Mouse (Mus musculus): Measurements from ENCODE around the gene Iqch.

Gene Iqch

GRCm38 (mm10) chr9:63612565-63613515, 10.5 kb upstream of the Iqch start:
- DNase-seq (ENCODE audit: low spot score in 2 of 2) = no peak

GRCm38 (mm10) chr9:63611967-63612366, 9.7 kb upstream of the Iqch start:
- no peak for DNase-seq (ENCODE audit: low spot score in 2 of 2)

DNA sequence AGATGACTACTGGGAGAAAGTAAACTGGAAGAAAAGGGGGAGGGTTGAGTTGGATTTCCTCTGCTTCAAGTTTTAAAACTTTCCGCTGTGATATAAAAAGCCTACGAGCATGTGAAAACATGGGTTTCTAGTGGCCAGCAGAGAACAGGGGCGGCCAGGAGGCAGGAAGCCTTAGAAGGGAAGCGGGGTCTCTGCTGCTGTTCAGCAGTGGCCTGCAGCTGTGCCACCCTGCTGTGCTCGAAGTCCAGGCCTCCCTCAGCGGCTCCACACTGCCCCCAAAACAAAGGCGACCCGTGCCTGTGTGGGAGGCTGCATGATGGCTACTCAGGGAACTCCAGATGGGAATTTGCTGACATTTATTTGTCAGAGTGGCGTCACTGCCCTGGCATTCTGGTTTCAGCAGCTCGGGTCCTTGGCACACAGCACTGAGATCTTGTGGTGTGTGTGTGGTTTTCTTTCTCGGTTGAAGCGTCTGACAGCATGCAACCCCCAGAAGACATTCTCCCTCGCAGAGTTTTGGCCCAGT, 8.6 kb upstream of the Iqch start:
- DNase-seq (ENCODE audit: low spot score in 2 of 2) = no peak

GRCm38 (mm10) chr9:63610231-63610630, 7.9 kb upstream of the Iqch start:
- no peak for DNase-seq (ENCODE audit: low spot score in 2 of 2)

GRCm38 (mm10) chr9:63609776-63610175, 7.5 kb upstream of the Iqch start:
- DNase-seq (ENCODE audit: low spot score in 2 of 2) = no peak

GRCm38 (mm10) chr9:63609246-63609645, 7.0 kb upstream of the Iqch start:
- no peak for DNase-seq (ENCODE audit: low spot score in 2 of 2)

DNA sequence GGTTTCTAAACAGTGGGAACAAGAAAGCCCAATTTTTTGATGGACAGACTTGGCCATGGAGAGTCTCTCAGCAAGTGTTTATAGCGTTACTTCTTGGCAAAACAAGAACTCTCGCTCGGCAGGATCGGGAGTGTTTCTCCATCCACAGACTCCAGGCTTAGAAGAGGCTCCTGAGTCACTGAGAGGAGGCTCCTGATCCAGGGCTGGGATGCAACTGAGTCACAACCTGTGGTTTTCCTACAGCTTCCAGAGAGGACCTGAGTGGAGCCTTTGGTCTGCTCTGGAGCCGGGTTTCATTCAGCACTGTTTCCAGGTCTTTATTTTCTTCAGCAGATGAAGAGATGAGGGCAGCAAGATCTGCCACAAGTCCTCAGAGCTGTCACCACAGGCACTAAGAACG, 5.7 kb upstream of the Iqch start:
- no peak for DNase-seq (ENCODE audit: low spot score in 2 of 2)

DNA sequence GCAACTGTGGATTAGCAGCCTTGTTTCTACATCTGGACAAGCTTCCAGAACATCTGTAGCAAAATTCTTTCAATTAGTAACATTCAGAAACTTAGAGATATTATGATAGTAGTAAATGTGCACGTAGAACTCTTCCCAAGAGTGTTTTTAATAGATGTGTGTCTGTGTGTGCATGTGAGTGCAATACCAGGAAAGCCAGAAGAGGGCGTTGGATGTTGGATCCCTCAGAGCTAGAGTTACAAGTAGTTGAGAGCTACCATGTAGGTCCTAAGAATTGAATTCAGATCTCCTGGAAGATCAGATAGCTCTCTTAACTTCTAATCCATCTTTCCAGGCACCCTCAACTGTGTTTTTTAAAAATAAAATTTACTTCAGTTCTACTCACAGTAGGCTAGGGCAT, 4.3 kb upstream of the Iqch start:
- no peak for DNase-seq (ENCODE audit: low spot score in 2 of 2)

- no peak for DNase-seq (ENCODE audit: low spot score in 2 of 2)
Measured at GRCm38 (mm10) chr9:63603849-63604248, 1.6 kb upstream of the Iqch start.

GRCm38 (mm10) chr9:63596660-63597059, 5.6 kb downstream of the Iqch start:
- DNase-seq (ENCODE audit: low spot score in 2 of 2) = no peak

- DNase-seq (ENCODE audit: low spot score in 2 of 2) = no peak
Measured at GRCm38 (mm10) chr9:63595652-63596051, 6.6 kb downstream of the Iqch start.

DNA sequence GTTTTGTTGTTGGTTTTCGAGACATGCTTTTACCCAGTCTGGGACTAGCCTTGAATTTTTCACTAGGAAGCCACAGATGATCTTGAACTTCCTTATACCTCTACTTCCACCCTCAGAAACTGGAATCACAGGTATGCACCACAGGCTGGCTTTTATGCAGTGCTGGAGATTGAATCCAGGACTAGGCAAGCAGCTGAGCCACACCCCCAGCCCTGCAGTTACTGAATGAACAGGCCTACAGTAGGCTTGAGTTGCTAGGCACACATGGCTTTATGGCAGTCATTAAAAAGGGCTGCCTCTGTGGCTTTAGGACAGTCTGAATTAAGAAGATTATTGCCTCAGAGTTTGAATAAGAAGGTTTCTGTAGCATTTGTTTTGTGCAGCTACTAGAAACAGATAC, 7.3 kb downstream of the Iqch start:
- no peak for DNase-seq (ENCODE audit: low spot score in 2 of 2)

- DNase-seq (ENCODE audit: low spot score in 2 of 2) = no peak
Measured at GRCm38 (mm10) chr9:63591661-63592256, 10.5 kb downstream of the Iqch start.

DNA sequence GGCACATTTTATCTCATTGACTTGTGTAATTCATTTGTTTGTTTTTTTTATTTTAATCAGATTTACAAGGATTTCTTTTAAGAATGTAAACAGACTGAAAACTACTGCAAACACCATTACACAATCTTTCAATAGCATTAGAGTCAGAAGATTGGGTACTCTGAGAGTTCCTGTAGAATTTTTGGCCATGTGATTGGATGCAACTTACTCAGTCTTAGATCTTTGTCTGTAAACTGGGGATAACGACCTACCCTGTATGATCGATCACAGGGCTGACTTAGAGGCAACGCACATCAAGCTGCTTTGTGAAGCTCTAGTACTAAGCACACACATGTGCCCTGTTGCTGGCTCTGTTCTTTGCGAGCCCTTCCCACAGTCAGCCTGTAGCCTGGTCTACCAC, 11.7 kb downstream of the Iqch start:
- no peak for DNase-seq (ENCODE audit: low spot score in 2 of 2)

GRCm38 (mm10) chr9:63589209-63589608, 13.1 kb downstream of the Iqch start:
- no peak for DNase-seq (ENCODE audit: low spot score in 2 of 2)

DNA sequence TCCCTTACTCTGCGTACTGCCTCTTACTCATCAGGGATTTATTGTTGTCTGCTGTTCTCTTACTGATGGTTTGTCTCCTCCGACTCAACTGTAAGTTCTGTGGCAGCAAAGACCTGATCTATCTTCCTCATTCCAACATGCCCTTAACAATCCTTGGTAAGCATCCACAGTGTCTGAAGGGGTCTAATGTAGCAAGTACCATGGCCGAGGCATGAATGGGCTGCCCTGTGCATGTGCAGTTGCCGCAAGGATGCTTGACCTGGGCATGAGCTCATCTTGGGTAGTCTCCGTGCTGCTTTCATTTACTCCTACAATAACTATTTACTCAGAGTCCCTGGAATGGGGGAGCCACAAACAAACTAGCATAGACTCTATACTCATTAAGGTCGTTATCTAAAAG, 17.0 kb downstream of the Iqch start:
- DNase-seq (ENCODE audit: low spot score in 2 of 2) = no peak

DNA sequence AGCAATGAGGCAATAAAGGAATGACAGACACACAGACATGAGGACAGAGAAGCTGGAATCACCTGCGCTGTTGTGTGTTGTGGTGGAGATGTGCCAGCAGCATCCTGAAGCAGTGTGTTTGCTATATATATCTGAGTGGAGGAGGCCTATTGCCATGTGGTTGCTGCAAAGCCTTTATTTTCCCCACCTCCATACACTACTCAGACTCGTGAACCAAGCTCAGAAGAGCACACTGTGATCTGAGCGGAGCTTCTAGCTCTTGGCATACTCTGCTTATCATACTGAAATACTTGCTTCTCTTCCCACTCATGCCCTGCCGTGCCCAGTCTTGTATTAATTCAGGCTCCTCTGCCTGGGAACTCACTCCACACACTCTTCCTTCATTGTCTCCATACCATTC, 20.5 kb downstream of the Iqch start:
- DNase-seq (ENCODE audit: low spot score in 2 of 2) = peak in 1 of 2 experiments; percentile 34

- no peak for DNase-seq (ENCODE audit: low spot score in 2 of 2)
Measured at GRCm38 (mm10) chr9:63580046-63580445, 22.2 kb downstream of the Iqch start.

DNA sequence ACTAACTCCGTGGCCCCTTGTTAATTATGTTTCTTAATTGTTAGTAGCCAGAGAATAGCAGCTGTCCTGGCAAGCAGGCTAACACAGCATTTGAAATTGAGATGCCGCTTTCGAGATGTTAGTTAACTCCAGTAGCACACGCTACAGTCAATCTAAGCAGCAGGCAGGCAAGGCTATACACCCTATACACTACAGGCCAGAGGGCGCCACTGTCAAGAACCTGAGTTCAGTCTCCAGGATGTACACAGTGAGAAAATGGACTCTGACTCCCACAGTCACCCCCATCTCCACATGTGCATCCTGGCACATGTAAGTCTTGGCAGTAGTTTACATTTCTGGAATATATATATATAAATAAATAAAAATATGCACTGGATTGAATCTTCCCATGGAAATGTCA, 22.6 kb downstream of the Iqch start:
- DNase-seq (ENCODE audit: low spot score in 2 of 2) = no peak

DNA sequence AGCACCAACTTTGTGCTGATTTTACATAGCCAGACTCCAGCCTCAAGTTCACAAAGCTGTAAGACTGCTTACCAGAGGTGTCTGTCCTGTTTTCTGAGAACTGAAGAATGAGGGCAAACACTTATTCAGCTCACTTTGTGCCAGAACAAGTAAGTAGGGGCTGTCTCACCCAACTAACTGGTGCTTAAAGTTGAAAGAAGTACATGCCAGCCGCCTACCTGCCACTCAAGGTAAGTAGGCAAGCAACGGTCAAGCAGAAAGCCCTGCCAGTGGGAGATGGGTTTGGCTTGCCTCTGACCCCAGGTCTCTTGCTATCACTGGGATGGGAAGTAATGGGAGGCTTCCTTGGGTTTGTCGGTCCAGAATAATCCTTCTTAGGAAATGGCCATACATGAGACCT, 24.8 kb downstream of the Iqch start:
- DNase-seq (ENCODE audit: low spot score in 2 of 2) = no peak

GRCm38 (mm10) chr9:63572874-63573273, 29.4 kb downstream of the Iqch start:
- DNase-seq (ENCODE audit: low spot score in 2 of 2) = no peak

DNA sequence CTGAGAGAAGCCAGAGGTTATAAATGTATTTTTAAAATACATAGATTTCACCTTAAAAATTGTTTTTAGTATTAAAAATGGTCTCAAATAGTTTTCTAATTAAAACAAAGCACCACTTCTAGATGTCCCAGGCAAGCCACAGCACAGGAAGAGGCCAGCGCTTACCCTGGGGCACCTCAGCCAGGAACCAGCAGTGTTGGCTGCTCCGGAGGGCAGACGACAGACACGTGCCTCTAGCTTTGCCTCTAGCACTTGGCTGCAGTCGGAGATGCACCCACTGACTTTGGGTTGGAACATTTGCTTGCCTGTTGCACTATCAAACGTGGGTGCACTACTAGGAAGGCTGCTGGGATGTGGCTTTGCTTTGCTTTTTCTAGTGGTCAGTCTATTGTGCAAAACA, 30.4 kb downstream of the Iqch start:
- DNase-seq (ENCODE audit: low spot score in 2 of 2) = no peak

- no peak for DNase-seq (ENCODE audit: low spot score in 2 of 2)
Measured at GRCm38 (mm10) chr9:63568808-63569207, 33.5 kb downstream of the Iqch start.
